Mouse (Mus musculus) stomach, postnatal 0 days (tissue): ENCODE results near the gene Bptf.

Source experiments
- CTCF ChIP-seq: IDR thresholded peaks from 2 replicates; pipeline ENCODE4 v1.5.1; 2016; ENCODE audit warnings: antibody characterized with exemption, low read depth, mild to moderate bottlenecking, moderate library complexity
- EP300 ChIP-seq: optimal IDR thresholded peaks from 2 replicates; pipeline ENCODE3; 2016; ENCODE audit warnings: antibody characterized with exemption

DNA sequence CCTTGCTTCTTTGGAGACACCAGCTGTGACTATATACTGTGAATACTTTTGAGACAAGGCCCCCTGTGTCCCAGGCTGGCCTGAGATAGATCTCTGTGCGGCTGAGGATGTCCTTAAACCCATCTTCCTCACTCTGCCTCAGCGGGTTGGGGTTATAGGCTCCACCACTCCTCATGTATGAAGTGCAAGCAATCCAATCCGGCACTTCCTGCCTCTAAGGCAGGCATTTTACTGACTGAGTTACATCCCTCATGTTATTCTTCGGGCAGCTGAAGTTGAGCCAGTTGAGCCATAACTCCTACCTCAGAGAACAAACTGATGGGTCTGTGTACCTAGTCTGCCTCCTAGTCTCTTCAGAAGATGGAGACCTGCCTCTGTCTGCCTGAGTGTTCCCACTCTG lies 107.5 kb downstream of the Bptf start:
- TF ChIP-seq CTCF: no peak
- TF ChIP-seq EP300: no peak
